Mouse (Mus musculus): ENCODE results near the gene Tradd.

DNA sequence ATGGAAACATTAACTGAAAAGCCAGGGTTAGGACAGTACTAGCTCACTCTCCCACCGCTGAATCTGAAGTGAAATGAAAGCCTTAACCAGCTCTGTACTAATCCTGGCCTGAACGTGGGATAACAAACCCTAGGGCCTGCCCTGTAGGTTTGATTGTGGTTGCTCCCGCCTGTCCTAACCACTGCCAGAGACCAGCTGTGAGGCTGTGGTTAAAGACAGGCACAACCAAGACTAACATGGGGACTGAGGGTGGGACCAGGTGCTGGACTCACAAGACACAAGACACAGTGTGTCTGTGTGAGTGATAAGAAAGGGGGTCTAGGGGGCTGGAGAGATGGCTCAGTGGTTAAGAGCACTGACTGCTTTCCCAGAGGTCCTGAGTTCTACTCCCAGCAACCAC is 16.2 kb upstream of the Tradd start:
- TF ChIP-seq CTCF (IDR thresholded peaks at IDR 0.05; ENCODE audit: borderline replicate concordance, extremely low read depth, insufficient read depth, insufficient read length) (no peak), POLR2A (IDR thresholded peaks at IDR 0.05; ENCODE audit: borderline replicate concordance, extremely low read depth, insufficient read depth, insufficient read length, poor library complexity, severe bottlenecking) (no peak)
